Mouse (Mus musculus): Measurements from ENCODE around the gene Tmem127.
"Not testable (repeated sequence)": the region's sequence is repeated elsewhere in the genome, so short reads cannot be mapped to it uniquely, and the experiment has no call there.

Tmem127 gene

DNA sequence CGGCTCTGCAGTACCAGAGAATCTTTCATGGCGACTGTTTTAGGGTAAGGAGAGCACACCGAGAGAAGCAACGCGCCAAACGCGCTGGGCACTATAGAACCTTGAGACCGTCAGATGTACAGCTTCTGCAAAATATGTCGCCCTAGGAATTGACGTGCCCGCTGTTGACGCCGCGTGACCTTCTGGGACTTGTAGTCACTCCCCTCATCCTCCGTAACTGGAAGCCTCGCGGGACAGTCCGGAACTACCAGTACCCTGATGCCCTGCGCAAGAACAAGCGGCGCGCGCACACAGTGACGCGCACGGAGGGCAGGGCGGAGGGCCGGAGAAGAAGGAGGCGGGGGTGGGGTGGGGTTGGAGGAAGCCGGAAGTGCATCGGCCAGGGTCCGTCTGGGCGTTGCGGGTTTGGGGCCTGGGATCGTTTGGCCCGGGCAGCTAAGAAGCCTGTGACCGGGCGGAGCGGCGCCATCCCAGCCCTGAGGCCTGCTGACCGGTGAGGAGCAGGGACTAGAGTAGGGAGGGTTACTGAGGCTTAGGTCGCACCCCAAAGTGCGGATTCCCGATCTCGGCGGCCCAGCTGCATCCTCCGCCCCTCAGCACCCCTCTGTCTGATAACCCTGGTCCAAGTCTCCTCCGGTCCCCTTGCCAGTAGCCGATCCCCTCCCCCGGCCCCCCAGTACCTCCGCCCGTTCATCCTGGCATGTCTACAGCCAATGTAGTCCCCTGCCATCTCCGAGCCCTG is at the start of gene Tmem127, which contains the start of gene Ciao1:
Gene Tmem127, plus strand, starts transcription at position 317 of the 742 bp plus-strand sequence.
Gene Ciao1, minus strand, starts transcription at position 225 of the 742 bp plus-strand sequence.
- DNase-seq, result peak; percentile 98 to 99

DNA sequence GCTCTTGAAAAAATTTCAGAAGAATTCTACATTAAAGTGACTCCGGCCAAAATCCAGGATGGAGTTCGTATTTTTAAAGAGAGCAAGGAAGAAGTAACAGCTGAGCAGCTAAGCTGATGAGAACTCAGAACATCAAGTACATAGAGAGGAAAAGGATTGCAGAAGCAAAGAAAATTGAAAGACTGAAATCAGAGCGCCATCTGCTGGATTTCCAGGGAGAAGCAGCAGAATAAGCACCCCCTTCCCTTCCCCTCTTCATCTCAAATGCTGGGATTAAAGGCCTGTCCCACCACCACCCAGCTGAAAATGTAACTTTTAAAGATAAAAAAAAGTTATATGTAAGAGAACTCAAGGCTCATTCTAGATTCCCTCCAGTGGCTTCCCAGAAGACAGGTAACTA is 42.8 kb upstream of the Tmem127 start:
- peak in 1 of 2 experiments; percentile 73 for DNase-seq

DNA sequence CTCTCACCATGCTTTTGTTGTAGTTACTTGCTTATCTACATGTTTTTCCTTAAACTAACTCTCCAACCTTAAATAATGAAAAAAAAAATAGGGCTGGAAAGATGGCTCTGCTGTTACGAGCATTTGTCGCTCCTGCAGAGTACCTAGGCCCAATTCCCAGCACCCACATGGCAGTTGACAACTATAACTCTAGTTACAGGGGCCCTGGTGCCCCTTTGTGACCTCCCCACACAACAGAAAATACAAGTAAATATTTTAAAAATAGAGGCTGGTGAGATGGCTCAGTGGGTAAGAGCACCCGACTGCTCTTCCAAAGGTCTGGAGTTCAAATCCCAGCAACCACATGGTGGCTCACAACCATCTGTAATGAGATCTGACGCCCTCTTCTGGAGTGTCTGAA is 41.8 kb upstream of the Tmem127 start:
- DNase-seq, result not testable (repeated sequence)

DNA sequence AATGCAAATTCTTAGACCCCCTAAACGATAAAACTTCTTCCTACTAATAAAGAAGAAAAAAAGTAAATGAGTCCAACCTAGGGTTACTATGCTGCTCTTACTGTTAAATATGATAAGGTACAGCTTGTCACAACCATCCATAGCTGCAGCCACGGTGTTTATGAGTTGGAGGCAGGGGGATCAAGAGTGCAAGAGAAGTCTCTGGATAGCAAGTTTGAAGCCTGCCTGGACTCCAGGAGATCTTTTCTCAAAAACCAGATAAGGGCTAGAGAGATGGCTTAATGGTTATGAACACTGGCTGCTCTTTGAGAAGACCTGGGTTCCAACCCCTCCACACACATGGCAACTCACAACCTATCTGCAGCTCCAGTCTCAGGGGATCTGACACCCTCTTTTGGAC is 40.8 kb upstream of the Tmem127 start:
- no peak for DNase-seq

DNA sequence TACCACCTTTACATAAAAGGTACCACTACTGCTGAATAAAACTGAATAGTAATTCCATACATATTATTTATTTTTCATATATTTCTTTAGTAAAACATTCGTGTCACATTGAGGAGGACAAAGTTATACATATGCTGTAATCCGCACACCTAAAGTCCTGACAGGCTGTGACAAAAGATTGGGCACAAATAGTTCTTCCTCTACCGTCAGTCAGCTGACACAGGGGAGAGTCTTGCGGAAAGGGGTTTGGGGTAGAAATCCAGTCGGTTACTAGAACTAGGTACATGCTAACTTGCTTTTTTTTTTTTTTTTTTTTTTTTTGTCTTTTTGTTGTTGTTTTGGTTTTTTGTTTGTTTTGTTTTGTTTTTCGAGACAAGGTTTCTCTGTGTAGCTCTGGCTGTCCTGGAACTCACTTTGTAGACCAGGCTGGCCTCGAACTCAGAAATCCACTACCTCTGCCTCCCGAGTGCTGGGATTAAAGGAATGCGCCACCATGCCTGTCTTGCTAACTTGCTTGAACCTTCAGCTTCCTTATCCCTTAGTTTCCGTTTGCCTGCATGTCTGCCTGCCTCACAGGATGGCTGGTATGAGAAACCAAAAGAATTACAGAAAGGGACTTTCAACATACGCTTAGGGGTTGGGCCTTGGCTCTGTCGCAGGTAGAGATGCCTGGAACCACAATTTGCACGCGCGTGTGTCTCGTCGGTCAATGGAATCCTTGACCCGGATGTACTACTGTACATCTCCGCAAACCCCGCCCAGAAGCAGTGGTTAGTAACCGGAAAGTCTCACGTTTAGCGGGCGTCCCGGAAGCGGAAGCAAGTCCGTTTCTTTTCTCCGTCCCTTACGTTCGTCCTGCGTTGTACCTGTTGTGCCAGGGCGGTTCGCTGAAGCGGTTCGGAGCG is 39.9 kb upstream of the Tmem127 start, which contains the start of the genes 1810024B03Rik and Snrnp200:
Gene 1810024B03Rik, minus strand, starts transcription at position 734 of the 905 bp plus-strand sequence.
Gene Snrnp200, plus strand, starts transcription at position 840 of the 905 bp plus-strand sequence.
- peak; percentile 95 for DNase-seq

DNA sequence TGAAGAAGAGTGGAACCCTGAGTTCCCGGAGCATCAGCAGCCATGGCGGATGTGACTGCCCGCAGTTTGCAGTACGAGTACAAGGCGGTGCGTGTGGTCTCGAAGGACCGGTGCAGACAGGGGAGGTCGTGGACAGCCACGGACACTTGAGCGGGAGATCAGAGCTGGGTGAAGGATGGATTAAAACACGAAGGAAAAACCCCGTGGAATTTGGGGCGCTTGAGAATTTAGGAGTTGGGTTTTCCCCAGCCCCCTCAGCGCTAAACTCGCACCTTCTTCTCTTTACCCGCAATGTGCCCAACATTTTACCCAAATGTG is 39.3 kb upstream of the Tmem127 start:
- DNase-seq, result no peak

DNA sequence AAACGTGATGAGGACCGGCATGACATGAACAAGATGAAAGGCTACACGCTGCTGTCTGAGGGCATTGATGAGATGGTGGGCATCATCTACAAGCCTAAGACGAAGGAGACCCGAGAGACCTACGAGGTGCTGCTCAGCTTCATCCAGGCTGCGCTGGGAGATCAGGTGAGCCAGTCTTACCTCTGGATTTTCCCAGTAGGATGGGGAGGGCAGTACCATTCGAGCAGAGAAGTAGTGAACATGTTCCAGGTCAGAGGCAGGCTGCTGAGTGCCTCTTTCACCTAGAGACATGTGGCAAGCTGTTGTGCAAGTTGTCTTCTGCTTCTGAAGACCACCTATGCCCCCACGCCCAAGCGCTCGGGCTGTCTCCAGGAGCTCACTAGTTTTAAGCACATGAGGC is 37.0 kb upstream of the Tmem127 start:
- DNase-seq, result no peak

DNA sequence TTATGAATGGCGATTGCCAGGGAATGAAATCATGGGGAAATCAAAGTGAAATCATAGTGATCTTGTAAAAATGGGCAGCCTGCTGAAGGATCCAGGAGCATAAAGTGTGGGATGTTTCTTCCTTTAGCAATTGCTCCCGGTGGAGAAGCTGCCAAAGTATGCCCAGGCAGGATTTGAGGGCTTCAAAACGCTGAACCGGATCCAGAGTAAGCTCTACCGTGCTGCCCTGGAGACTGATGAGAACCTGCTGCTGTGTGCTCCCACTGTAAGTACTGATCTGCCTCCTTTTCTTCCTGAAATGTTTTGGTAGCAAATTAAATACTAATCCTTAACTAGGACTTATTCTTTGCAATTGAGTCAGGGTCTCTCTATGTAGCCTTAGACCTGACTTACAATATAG is 30.0 kb upstream of the Tmem127 start:
- DNase-seq, result no peak

DNA sequence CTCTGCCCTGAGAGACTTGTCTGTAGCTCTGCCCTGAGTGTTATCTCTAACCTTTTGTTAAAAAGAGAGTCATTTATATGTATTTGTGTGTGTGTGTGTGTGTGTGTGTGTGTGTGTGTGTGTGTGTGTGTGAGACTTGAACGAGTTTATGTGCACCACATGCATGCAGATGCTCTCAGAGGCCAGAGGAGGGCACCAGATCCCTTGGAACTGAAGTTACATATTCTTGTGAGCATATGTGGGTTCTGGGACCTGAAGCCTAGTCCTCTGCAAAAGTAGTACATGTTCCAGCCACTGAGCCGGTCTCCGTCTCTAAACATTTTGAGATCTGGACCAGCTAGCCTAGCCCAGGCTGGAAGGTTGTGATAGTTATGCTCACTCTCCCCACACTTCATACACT is 22.4 kb upstream of the Tmem127 start:
- no peak for DNase-seq

DNA sequence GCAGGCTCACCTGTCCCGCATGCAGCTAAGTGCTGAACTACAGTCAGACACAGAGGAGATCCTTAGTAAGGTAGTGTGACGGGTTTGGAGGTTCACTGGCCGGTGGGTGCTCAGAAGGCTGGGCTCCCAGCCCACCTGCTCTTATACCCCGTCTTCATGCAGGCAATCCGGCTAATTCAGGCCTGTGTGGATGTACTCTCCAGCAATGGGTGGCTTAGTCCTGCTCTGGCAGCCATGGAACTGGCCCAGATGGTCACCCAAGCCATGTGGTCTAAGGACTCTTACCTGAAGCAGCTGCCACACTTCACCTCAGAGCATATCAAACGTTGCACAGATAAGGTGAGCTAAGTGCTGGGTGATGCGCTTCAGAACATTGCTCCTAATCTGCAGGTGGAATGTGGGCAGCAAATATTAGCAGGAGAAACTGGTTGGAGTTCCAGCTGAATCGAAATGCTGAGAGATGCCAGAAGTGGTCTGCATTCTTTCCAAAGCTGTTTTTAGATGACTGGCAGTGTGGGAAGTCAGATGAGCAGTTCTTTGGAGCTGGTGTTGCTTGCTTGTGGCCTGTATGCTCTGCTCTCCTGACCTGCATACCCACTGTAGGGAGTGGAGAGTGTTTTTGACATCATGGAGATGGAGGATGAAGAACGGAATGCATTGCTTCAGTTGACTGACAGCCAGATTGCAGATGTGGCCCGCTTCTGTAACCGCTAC is 9.7 kb upstream of the Tmem127 start:
- no peak for DNase-seq

DNA sequence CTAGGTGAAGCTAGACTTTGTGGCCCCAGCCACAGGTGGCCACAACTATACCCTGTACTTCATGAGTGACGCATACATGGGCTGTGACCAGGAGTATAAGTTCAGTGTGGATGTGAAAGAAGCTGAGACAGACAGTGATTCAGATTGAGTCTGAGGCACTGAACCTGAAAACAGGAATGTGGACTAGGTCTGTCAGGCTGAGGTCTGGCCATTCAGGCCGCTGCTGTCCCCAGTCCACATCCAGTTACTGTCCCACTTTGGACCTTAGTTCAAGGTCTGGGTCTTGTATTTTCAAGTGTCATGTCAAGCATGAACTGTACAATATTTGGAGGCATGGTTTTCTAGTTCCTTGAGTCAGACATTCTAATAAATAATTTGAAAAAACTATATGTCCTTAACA is 7.6 kb upstream of the Tmem127 start:
- no peak for DNase-seq

DNA sequence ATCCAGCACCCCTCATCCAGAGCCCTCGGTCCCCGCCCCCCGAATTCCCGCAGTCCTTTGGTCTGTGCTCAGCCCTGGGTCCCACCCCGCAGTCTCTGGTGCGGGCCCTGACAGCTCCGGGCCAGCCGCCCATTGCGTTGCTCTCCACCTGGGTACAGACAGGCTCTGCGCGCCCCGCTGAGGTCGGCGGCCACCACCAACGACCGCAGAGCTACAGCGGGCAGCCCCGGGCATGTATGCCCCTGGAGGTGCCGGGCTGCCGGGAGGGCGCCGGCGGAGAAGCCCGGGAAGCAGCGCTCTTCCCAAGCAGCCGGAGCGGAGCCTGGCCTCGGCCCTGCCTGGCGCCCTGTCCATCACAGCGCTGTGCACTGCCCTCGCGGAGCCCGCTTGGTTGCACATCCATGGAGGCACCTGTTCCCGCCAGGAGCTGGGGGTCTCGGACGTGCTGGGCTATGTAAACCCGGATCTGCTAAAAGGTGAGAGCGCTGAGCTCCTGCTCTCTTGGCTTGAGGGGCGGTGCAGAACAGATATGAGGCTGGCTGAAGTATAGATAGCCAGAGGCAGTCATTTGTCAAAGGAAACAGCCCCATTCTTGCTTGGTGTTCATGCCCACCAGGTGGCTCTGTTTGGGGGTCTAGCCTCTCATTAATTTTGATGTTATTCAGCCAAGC is 761 bp downstream of the Tmem127 start:
- peak; percentile 48 to 59 for DNase-seq

DNA sequence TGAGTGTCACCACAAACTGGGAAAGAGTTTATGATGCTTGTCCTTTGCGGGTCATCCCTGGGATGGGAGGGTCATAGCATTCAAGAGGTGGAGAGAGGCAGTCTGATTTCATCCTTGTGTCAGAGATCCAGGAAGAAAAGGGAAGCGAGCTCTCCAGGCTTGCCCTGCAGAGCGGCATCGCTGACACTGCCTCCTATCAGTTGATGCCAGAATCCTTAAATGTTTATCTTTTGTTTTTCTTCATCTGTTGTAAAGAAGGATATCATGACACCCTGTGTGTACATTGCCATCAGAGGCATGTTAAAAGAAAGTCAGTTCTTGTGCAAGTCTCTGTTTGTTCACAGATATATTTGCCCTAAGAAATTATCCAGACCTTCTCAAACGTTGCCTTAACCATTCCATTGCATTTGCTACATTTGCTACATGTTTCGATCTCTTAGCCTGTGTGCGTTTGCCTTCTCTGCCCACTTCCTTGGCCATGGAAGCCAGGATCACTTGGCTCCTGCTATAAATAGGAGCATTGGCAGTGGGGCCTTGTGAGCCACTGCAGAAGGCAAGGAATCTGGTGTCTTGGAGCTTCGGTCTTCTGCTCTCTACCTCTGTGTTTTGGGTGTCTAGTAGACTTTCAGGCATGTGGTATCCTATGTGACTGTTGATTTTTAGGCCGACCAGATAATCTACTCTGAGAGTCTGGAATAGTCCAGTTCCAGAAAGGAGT is 2.7 kb downstream of the Tmem127 start:
- DNase-seq, result no peak

DNA sequence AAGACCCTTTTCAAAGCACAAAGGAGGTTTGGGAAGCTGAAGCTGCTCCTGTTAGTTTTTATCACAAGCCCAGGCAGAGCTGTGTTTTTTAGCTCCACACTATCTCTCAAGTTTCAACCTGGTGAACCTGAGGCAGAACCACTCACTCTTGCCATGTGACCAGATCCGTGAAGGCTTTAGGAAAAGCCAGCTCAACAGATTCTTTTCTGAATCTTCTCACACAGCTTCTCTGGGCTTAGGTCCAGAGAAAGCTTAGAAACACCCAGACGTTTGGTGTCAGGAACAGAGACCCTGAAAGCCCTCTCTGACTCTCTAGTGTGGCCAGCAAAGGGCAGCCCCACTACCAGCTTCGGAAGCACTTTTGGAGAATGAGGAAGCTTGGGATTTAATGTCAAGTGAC is 3.7 kb downstream of the Tmem127 start:
- no peak for DNase-seq

DNA sequence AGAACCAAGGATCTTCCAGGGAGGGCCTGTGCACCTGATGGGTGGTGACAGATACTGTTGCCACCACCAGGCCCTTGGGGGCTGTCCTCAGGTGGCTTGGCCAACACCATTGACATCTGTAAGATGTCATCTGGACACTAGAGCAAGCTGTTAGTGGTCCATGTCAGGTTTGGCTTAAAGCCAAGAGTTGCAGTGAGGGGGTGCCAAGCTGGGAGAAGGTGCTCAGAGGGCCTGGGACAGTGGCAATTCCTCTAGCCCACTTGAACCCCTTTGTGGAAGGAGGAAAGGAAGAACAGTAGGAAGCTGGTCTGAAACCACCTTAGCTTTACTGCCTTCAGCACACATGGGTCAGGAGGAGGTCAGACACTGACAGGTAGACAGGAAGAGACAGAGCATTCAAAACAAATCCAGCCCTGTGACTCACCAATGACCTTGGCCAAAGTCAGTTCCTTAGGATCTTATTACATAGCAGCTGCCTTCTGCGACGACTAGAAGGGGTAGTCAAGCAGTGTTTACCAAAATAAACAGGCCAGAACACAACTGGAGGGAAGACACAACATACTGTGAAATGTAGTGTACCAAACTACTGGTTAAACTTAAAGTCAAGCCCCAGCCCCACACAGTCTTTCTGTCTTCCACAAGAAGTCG is 4.3 kb downstream of the Tmem127 start:
- no peak for DNase-seq

DNA sequence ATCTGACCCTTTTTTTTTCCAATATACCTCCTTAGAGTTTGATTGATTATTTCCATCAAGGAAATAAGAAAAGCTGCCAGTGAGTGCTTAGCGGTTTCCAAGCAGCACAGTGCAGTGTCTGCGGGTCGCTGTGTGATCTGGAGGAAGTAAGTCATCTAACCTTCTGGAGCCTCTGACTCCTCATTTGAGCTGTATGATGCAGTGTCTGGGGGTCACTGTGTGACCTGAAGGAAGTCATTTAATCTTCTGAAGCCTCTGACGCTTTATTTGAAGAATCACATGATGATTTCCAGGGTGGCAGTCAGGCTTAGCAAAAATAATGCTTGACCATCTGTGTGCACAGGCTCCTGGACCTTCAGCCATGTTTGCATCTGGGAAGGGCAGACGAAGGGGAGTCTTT is 5.1 kb downstream of the Tmem127 start:
- DNase-seq, result no peak

DNA sequence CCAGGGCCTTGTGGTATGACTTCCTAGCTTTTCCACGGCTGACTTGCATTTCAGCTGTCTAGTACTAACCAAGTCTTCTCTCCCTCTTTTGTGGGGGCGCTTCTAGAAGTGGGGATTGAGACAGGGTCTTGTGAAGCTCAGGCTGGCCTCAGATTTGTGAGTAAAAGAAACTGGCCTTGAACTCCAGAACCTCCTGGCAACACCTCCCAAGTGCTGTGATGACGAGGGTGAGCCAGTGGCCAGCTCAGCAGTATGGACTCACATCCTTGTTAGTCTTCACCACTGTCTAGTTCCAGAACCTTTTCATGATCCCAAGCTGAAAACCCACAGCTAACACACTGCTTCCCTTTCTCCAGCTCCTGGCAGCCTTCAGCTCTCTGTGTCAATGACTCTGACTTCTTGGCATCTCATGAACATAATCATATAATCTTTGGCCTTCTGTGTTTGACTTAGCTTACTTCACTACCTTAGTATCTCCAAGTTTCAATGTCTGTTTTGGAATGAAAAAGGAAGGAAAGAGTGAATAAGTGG is 7.0 kb downstream of the Tmem127 start:
- DNase-seq, result no peak

DNA sequence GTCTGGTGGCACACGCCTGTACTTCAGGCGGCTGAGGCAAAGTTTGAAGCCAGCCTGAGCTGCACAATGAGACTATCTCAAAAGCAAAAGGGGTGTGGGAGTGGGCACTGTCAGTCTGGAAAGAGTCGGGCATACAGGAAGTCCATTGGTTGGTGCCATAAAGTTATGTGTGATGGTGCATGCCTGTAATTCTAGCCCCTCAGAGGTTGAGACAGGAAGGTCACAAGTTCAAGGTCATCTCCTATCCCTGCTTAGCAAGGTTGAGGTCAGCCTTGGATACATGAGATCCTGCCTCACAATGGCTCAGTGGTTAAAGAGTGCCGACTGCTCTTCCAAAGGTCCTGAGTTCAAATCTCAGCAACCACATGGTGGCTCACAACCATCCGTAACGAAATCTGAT is 7.6 kb downstream of the Tmem127 start:
- DNase-seq, result no peak

DNA sequence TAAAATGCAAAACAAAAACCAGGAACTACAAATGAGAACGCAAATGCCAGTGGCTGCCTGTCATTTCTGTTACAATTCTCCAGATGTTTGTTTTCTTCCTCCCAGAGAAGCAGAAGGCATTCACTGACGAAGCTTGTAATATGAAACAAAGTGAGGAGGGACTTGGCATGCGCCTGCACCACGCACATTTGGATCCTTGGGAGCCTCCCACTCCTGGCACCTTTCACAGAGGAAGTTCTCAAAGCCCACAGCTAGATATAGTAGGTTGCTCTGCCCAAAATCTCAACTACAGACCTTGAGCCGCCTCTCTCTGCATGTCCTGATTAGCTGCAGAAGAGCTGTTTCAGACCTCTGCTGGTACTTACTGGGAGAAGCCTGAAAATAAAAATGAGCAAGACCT is 11.6 kb downstream of the Tmem127 start:
- peak; percentile 35 to 80 for DNase-seq

DNA sequence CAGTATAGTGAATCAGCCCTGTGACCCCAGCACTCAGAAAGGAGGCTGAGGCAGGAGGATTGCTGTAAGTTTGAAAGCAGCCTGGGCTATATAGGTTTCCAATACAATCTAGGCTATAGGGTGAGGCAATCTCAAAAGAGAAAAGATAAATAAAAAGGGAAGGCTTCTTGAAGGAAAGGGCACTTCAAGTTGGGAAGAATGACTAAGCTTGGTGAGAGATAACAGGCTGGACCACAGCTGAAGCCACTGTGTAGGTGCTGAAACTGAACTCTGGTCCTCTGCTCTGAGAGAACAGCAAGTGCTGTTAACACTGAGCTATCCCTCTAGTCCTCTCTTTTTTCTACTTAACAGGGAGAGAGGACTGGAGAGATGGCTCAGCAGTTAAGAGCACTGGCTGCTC is 14.8 kb downstream of the Tmem127 start:
- no peak for DNase-seq

DNA sequence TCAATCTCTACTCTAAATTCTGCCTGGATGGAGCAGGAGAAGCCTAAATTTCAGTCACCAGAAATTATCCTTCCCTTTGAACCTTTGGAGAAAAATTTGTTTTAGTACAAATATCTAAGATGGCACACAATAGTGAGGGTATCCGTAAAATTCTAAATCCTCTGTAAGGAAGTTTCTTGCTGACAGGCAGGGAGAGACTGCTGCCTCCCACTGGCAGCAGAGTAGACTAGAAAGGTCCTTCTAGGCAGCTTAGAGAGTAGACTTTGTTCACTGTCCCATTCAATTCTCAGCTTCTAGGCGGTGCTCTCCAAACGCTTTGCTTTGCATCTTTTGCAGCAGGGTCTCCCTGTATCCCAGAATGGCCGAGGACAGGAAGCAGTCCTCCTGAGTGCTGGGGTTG is 20.1 kb downstream of the Tmem127 start:
- DNase-seq, result no peak
